Mouse (Mus musculus) cerebellum, postnatal 14 days (tissue): ENCODE data around the gene Surf1.
"Not testable (repeated sequence)": the region's sequence is repeated elsewhere in the genome, so short reads cannot be mapped to it uniquely, and the experiment has no call there.

Experiments used
- DNase-seq, 2 experiments: peaks; one replicate each; pipeline ENCODE4 v3.0.0; 2021; ENCODE audit warnings: mixed read lengths in 2 of 2

Surf1 gene

GRCm38 (mm10) chr2:26886170-26886569, 30.2 kb downstream of the Surf1 start:
- DNase-seq, result not testable (repeated sequence)

GRCm38 (mm10) chr2:26885541-26885940, 30.8 kb downstream of the Surf1 start:
- DNase-seq, result not testable (repeated sequence)

- no peak for DNase-seq
These were observed 37.8 kb downstream of the Surf1 start for GRCm38 (mm10) chr2:26878571-26878970.

- DNase-seq, result no peak
These were observed 45.7 kb downstream of the Surf1 start for GRCm38 (mm10) chr2:26870666-26871065.

- no peak for DNase-seq
These were observed 51.5 kb downstream of the Surf1 start, which contains the start of gene Abo for GRCm38 (mm10) chr2:26864879-26865278. Gene Abo, minus strand, starts transcription at chr2:26864979.
